Mouse (Mus musculus) mesoderm, embryonic 11.5 days (tissue): ENCODE results near the gene Letmd1.
"Not testable (repeated sequence)": the region's sequence is repeated elsewhere in the genome, so short reads cannot be mapped to it uniquely, and the experiment has no call there.

ENCODE experiments used
- DNase-seq: peaks from one replicate; pipeline ENCODE4 v3.0.0-alpha.2; 2012; ENCODE audit warnings: low read depth, low spot score

The Letmd1 gene

GRCm38 (mm10) chr15:100468295-100469188, at the start of gene Letmd1:
Letmd1 (plus strand) TSS chr15:100469023.
- peak; percentile 93 for DNase-seq

DNA sequence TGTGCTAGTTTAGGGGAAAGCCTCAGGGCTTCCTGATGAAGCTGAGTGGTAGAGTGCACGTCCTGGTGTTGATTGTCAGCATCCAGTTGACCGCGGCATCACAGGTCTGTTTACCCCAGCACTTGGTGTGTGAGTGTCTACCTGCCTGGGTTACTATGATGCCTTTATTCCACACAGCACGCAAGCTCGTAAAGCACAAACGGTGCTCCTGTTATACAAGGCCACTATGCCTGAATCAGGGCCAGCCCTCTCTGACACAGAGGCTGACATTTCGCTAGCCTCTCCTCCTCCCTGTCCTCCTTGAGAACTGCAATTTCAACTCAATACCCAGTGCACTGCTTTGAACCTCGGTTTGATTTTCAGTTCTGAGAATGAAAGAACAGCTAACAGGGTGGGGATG, 49.5 kb upstream of the Letmd1 start:
- no peak for DNase-seq

GRCm38 (mm10) chr15:100419901-100420745, 48.7 kb upstream of the Letmd1 start:
- no peak for DNase-seq

DNA sequence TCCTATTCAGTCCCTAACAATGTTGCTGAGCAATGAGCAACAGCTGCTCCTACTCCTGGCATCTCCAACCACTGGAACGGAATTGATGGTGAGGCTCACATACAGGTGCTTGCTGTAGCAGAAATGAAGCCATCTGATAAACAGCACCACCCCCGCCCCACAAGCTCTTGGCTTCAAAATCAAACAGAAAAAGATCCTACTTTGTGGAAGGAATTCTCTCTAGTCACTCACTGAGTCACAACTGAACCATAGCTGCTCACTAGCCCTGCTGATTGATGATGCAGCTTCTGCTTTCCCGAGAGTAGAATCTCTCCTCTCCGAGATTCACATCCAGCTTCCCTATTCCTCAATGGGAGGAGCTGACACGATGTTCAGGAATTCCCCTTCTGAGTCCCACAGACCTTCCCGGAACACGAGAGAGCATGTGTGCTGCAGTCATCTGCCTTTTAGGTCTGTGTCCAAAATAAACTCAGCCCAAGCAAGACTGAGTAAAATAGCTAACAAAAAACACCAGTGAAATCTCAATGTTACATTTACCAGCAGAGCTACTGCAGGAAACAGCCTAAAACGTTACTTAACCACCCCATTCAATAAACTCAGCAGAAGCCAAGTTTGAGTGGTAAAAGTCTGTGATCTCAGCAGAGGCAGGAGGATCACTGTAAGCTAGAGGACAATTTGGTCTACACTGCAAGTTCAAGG, 47.6 kb upstream of the Letmd1 start:
- no peak for DNase-seq

DNA sequence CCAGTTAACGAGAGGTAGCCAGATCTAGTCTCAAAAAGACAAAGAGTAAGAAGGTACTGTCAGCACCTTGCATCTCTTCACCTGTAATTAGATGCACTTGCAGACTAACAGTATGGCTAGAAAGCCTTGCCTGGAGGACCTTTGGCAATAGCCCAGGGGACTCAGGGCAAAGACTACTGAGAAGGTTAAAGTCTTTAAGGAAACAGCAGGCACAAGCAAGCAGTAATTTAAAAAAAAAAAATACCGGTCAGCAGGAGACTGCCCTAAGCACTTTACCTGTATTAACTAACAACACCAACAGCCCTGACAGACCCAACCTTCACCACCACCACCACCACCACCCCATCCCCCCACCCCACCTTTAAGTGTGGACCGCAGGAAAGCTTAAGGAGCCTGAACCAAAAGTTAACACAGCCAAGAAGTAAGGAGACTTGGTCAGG, 47.0 kb upstream of the Letmd1 start, which contains the start of gene Gm5475:
Gene Gm5475 (plus strand): TSS at position 390 of the 440 bp plus-strand sequence.
- not testable (repeated sequence) for DNase-seq

- peak; percentile 43 for DNase-seq
Measured at GRCm38 (mm10) chr15:100422476-100422875, 46.3 kb upstream of the Letmd1 start.

DNA sequence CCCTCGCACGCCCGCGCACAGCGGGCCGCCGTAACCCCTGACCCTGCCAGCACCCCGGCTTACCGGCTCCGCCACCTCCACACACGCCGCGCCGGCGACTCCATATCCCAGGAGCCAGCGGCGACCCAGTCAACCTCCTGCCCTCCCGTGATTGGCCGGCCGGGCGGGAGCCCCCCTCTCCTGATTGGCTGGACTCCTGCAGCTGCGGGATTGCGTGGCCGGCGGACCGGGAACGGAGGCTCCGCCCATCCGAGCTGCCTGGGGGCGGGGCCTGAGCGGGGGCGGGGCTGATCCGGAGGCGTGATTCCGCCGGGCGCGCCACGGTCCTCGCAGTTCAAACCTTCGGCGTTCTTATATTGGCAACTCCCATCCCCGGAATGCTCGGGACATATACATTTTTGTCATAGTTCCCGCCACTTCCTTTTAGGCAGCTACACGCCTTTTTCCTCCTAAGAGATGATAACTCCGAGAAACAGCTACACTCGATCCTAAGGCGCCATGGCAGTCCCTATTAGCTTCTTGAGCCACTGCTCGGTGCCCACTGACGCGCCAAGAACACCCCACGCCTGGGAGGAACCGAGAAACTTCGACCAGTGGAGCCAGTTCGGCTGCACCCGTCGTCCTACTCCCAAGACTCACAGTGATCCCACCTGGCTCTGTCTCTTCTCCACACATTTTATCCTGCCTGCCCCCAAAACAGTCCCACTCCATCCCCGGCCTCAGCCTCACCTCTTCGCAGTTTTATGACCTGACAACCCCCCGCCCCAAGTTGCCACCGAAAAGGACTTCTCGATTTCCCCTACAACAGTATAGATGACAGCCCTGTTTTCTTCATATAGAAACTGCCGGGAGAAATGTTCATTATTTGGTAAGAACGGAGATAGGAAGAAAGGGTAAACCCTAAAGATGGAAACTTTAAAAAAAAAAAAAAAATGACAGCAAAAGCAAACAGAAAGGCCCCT, 45.6 kb upstream of the Letmd1 start:
- DNase-seq, result peak; percentile 96

DNA sequence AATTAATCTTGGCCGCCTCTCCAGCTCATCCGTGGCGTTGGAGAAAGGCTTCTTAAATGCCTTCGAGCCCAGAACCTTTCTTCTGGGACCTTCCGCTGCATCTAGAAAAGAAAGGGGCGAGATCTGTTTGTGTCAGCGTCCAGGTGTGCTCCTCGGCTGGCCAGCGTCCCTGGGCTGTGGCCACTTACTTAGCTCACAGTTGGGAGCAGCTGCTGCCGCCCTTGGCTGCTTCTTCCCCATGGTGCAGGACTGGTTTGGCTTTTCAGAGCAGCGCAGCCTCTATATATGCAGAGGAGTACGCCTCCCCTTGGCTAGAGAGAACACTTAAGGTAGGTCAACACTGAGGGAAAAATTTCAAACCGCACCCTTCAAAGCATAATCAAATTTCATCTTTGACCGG, 44.9 kb upstream of the Letmd1 start:
- no peak for DNase-seq

GRCm38 (mm10) chr15:100424396-100425122, 44.3 kb upstream of the Letmd1 start, which contains the start of gene Slc11a2:
Slc11a2 (minus strand) TSS chr15:100425072.
- no peak for DNase-seq

DNA sequence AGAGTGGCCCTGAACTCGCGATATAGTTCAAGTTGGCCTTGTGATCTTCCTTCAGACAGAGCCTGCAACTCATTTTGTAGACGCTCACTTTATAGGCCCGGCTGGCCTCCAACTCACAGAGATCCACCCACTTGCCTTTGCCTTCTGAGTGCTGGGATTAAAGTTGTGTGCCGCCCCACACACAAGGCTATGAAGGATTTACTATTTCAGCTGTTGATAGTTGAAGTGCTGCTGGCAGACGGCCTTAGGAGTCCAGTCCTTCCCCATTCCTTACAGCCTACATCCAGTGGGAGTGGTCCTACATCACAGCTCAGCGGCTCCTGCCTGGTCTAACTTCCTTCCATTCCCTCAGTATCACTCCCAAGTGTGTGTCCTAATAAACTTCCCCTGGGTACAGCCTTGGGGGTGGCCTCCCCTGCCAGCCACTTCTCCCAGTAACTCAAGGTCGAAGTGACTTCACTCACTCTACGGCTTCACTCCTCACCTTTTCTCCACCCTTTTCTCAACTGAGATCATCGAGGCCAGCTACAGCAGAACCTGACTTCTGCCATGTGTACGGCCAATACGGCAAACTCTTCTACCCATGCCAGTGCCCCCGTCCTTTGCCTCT, 40.4 kb upstream of the Letmd1 start:
- DNase-seq, result no peak

DNA sequence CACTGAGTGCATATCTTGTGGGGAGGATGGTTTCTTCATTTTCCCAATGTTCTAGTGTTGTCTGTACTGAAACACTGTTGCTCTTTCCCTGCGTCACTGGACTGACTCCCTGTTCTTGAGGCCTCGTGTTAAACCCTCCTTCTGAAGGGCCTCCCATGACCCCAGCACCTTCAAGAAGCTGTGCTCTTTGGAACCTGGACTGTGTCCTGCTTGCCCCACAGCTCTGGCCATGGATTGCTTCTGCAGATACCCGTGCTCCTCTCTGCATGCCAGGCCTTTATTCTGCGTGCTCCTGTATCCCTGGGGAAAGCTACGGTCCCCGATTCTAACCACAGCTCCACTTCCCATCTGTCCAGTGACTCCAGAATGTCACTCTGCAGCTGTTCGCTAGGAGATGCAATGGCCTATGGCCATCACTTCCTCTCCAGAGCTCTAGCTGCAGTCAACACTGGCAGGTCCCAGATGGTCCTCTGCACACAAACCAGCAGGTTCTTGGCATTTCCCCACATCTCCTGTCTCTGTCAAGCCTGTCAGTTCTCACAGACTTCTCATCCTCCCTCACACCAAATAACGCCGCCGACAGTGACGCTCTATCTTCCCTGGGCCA, 38.8 kb upstream of the Letmd1 start:
- DNase-seq, result no peak

DNA sequence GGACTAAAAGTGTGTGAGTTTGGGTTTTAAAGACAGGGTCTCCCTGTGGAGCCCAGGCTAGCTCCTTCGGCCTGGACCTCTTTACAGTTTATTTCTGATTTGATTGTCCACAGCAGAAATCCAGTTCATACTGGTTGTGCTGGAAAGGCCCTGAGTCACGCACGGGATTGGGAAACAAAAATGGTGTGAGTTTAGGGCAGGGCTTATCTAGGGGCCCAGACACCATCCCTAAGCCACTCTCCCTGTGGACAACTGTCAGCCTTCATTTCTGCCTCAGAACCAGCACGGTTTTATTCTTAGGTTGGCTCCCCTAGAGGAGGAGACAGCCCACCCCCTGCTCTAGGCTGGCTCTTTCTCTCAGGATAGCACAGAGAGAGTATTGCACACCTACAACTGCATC, 35.6 kb upstream of the Letmd1 start:
- DNase-seq, result no peak

- DNase-seq, result no peak
Measured at GRCm38 (mm10) chr15:100436112-100436511, 32.7 kb upstream of the Letmd1 start.

- DNase-seq, result no peak
Measured at GRCm38 (mm10) chr15:100436518-100436917, 32.3 kb upstream of the Letmd1 start.

DNA sequence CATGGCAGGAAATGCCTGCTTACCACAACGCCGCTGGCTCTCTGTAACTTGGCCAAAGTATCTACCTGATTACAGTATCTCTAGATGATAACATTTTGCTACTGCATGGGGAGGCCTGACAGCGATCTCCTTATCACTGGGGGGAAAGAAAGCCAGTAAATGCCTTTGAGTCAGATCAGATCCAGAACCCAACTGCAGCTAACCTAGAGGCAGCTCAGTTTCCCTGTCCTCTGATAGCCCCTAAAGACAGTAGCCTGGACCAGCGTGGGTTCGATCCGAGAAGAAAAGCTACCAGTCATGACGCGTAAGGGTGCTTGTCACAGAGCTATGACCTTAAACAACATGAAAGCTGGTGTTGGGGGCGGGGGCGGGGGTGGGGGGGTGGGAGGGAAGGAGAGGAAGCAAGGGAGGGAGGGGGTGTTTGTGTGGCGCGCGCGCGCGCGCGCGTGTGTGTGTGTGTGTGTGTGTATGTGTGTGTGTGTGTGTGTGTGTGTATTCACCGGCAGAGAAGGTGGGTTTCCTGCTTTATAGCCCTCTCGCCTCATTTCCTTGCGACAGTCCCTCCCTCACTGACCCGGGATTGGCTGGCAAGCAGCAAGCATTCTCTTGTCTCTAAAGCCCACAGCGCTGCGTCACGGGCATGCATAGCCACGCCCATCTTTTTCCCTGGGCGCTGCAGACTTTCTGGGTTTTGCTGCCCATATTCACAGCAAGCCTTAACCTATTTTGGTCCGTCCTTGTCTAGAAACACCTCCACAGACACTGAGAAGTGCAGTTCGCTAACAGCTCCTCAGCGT, 25.5 kb upstream of the Letmd1 start:
- peak; percentile 89 for DNase-seq

GRCm38 (mm10) chr15:100446887-100447286, 21.9 kb upstream of the Letmd1 start:
- DNase-seq, result no peak

GRCm38 (mm10) chr15:100448572-100448971, 20.3 kb upstream of the Letmd1 start:
- no peak for DNase-seq

DNA sequence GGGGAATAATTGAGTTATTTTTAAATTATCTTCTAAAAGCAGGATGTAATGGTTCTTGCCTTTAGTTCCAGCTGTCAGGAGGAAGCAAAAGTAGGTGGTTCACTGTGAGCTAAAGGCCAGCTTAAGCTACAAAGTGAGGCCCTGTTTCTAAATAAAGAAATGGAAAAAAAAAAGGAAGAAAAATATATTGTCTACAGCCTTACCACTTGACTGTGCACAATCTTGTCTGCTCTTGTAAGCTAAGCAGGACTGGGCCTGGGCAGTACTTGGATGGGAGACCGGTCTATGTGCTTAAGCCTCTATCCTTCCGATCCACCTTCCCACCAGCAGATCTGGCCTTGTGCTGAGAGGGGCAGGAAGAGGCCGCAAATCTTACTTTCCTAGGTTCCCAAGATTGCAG, 19.3 kb upstream of the Letmd1 start:
- DNase-seq, result no peak
